Comparison of ENCODE assay signal across 13 mouse cellular contexts in the genomic region with DNA sequence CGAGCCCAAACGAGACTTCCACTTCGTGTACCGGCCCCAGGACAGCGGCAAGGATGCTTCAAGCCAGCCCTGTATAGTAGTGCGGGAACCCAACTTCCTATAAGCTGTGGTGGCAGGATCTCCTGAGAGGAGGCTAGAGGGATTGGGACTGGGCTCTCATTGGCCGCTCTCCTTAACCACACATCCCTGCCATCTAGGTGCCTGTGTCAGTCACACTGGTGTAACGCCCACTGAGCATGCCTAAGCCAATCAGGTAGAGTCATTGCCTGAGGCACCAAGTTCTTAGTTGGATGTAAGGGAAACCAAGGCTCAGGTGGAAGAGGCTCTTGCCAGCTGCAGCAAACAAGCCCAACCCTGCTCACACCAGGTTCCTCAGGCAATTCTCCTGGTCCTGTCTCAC. TPM values are rescaled to one million over a fixed set of nuclear protein-coding genes. Genes with fewer than 3 reads are reported as not detected.
DNase-seq lines count a peak whose midpoint lies in the region; ATAC-seq and TF ChIP-seq lines count a peak whose summit lies in the region.
"Had no signal": no experiment of that assay in that cellular context is flagged by ENCODE, and none has a peak within 500 bp of the region (broad histone marks: within the 10 kb centered on the region; RNA-seq: fewer than 3 reads in every experiment).

No protein-coding gene starts in this region.

- H3K36me3 ChIP-seq in lung, embryonic 14.5 days (ENCODE audit: insufficient read depth): peaks cover 37% of the 10 kb centered on the region
- peaks cover 0 to 4% of the 10 kb centered on the region in 2 experiments; a peak in 2 of 4 replicates for H3K36me3 ChIP-seq in MEL (ENCODE audit: control insufficient read depth in 1 of 2, insufficient read depth in 2 of 2, low read length in 2 of 2)
- H3K36me3 ChIP-seq in limb, embryonic 12.5 days: peaks cover 21% of the 10 kb centered on the region

- peak; percentile 64 for ATAC-seq in frontal cortex, adult (ENCODE audit: low TSS enrichment)
- peak; percentile 24; the same call in 1 of the 2 replicates for ATAC-seq in lung, embryonic 14.5 days (ENCODE audit: insufficient read depth)
- no peak for ATAC-seq in limb, embryonic 12.5 days (ENCODE audit: insufficient number of reproducible peaks, insufficient read depth, low FRiP score, low TSS enrichment, low read depth)
- no peak for ATAC-seq in megakaryocyte, adult 5-6 weeks (ENCODE audit: poor library complexity, severe bottlenecking)

- TF ChIP-seq EP300 in MEL (IDR thresholded peaks at IDR 0.05; ENCODE audit: low read depth in 1 of 2, low read length in 2 of 2): no peak

- no peak overlapping the region for H3K4me2 ChIP-seq in lung, embryonic 14.5 days
- H3K4me2 ChIP-seq in limb, embryonic 12.5 days: peak overlapping the region; percentile 27
- H3K4me2 ChIP-seq: liver, embryonic 13.5 days had no signal

- H3K9ac ChIP-seq in lung, embryonic 14.5 days: no peak overlapping the region
- no peak overlapping the region for H3K9ac ChIP-seq in MEL (ENCODE audit: control insufficient read depth, low read depth, low read length, poor library complexity, severe bottlenecking)
- no peak overlapping the region for H3K9ac ChIP-seq in limb, embryonic 12.5 days (replicated peaks)
- H3K9ac ChIP-seq: liver, embryonic 13.5 days had no signal

- H3K27me3 ChIP-seq in lung, embryonic 14.5 days (ENCODE audit: insufficient read depth, low read length): no peaks in the 10 kb centered on the region
- H3K27me3 ChIP-seq in MEL (ENCODE audit: control insufficient read depth in 1 of 2, insufficient read depth in 2 of 2, low read length in 2 of 2): no peaks in the 10 kb centered on the region
- 0 out of 2 replicates have a peak, but pooled peaks cover 3% of the 10 kb centered on the region for H3K27me3 ChIP-seq in limb, embryonic 12.5 days
- H3K27me3 ChIP-seq: liver, embryonic 13.5 days had no signal

- no peak for DNase-seq in frontal cortex, postnatal 14 days (ENCODE audit: low spot score in 2 of 2)
- no peak for DNase-seq in lung, embryonic 14.5 days
- DNase-seq in lung, postnatal 25 days (ENCODE audit: low spot score): no peak
- DNase-seq in MEL (ENCODE audit: low read depth, low spot score): no peak
- DNase-seq in gastrocnemius, postnatal 4 days (ENCODE audit: low spot score in 2 of 2): no peak
- DNase-seq: cerebellum, adult 9-11 months; gastrocnemius, postnatal 36 days; kidney, adult 2 months; liver, embryonic 13.5 days had no signal

- no peak overlapping the region for H3K27ac ChIP-seq in lung, embryonic 14.5 days (ENCODE audit: low read depth)
- H3K27ac ChIP-seq in MEL (ENCODE audit: control insufficient read depth, low read depth, low read length): no peak overlapping the region
- no peak overlapping the region for H3K27ac ChIP-seq in limb, embryonic 12.5 days
- H3K27ac ChIP-seq: liver, embryonic 13.5 days had no signal

- TF ChIP-seq POLR2A in MEL (IDR thresholded peaks at IDR 0.05; ENCODE audit: control insufficient read depth in 1 of 2, insufficient read depth in 1 of 2, low read depth in 1 of 2, low read length in 2 of 2, poor library complexity in 1 of 2): no peak; a peak in 1 of 4 replicates

- WGBS in lung, embryonic 14.5 days: 37% methylated on average over 8 of the region's 8 CpGs
- 29% methylated on average over 8 of the region's 8 CpGs for WGBS in limb, embryonic 12.5 days

- H3K4me1 ChIP-seq in lung, embryonic 14.5 days (ENCODE audit: insufficient read depth): no peaks in the 10 kb centered on the region
- no peaks in the 10 kb centered on the region for H3K4me1 ChIP-seq in MEL (ENCODE audit: control insufficient read depth in 1 of 2, insufficient read depth in 2 of 2, low read length in 2 of 2)
- no peaks in the 10 kb centered on the region for H3K4me1 ChIP-seq in limb, embryonic 12.5 days (replicated peaks)
- H3K4me1 ChIP-seq: liver, embryonic 13.5 days had no signal

- no peaks in the 10 kb centered on the region for H3K79me2 ChIP-seq in MEL (ENCODE audit: control insufficient read depth, insufficient read depth, low read length, poor library complexity)

- H3K9me3 ChIP-seq in lung, embryonic 14.5 days (ENCODE audit: low read depth, low read length): no peaks in the 10 kb centered on the region
- H3K9me3 ChIP-seq in MEL (replicated peaks; ENCODE audit: insufficient read depth, low read length): no peaks in the 10 kb centered on the region
- no peaks in the 10 kb centered on the region for H3K9me3 ChIP-seq in limb, embryonic 12.5 days
- H3K9me3 ChIP-seq: liver, embryonic 13.5 days had no signal

- H3K4me3 ChIP-seq in lung, embryonic 14.5 days (ENCODE audit: low read depth, low read length): no peak overlapping the region
- no peak overlapping the region for H3K4me3 ChIP-seq in MEL (ENCODE audit: control insufficient read depth in 1 of 2, insufficient read depth in 1 of 2, low read depth in 2 of 2, low read length in 2 of 2)
- no peak overlapping the region for H3K4me3 ChIP-seq in limb, embryonic 12.5 days (replicated peaks)
- H3K4me3 ChIP-seq: erythroblast, embryonic 14.5 days; liver, embryonic 13.5 days had no signal

- TF ChIP-seq RAD21 in MEL (IDR thresholded peaks at IDR 0.05; ENCODE audit: low read depth, low read length): no peak

- no peak for TF ChIP-seq CTCF in lung, embryonic 14.5 days (IDR thresholded peaks at IDR 0.05; ENCODE audit: low read depth)
- TF ChIP-seq CTCF in MEL (IDR thresholded peaks at IDR 0.05 in 2 of 3, conservative IDR thresholded peaks at IDR 0.05 in 1 of 3; ENCODE audit: control insufficient read depth in 1 of 3, insufficient read depth in 1 of 3, low read depth in 2 of 3, low read length in 3 of 3, poor library complexity in 1 of 3, severe bottlenecking in 1 of 3): no peak

TF ChIP-seq in MEL, 35 proteins besides CTCF, POLR2A, EP300 and RAD21:
- TF ChIP-seq NRF1 (IDR thresholded peaks at IDR 0.05; ENCODE audit: insufficient read depth, low read depth, low read length, poor library complexity, severe bottlenecking): 0 out of 2 replicates have a peak, but pooled peaks have one; percentile 28
- no peak for TF ChIP-seq POLR2AphosphoS2 (IDR thresholded peaks at IDR 0.05; ENCODE audit: low read length)
- TF ChIP-seq SIN3A (IDR thresholded peaks at IDR 0.05; ENCODE audit: low read length): no peak
- TF ChIP-seq ZMIZ1 (IDR thresholded peaks at IDR 0.05; ENCODE audit: low read depth, low read length): no peak
- TF ChIP-seq MXI1 (IDR thresholded peaks at IDR 0.05; ENCODE audit: low read depth, low read length): no peak

RNA-seq across cellular contexts. Expression of a gene that starts 49.6 kb away (rescaled TPM):
- polyA plus RNA-seq in lung, embryonic 14.5 days (2014; fragmentation: Nextera tagmentation; extraction: Ambion mirVana): 104 and 108 TPM in 2 replicates
- total RNA-seq in MEL (2012; rRNA removed): 2.2 and 4.1 TPM in 2 replicates
- polyA plus RNA-seq in MEL (2012; ENCODE audit: insufficient read depth in 1 of 2, insufficient read length in 2 of 2, low read depth in 1 of 2, low replicate concordance in 2 of 2, missing spikeins in 1 of 2): 1 to 10 TPM in 1 of 2 experiments, not detected in 1; 8.0 TPM
- 59.7 and 60.9 TPM in 2 replicates for polyA plus RNA-seq in limb, embryonic 12.5 days (2016; fragmentation: Nextera tagmentation; extraction: Ambion mirVana)
- total RNA-seq in gastrocnemius, postnatal 4 days (2021): 100 to 1,000 TPM; 129 to 135 TPM
- total RNA-seq in megakaryocyte, adult 5-6 weeks (2015): 37.6 and 39.2 TPM in 2 replicates
- 28.7 and 33.0 TPM in 2 replicates for total RNA-seq in megakaryocyte, adult 5-6 weeks (2017)

Comparison
In these comparisons a context has a peak if more than half of its experiments do, and no peak if none do; other contexts are left out.
1. ATAC-seq: peak in frontal cortex, adult (single experiment) and lung, embryonic 14.5 days (single experiment); none in limb, embryonic 12.5 days (single experiment) and megakaryocyte, adult 5-6 weeks (single experiment).